Mouse (Mus musculus) cerebellum, adult 9-10 months (tissue): ENCODE measurements at regions not wholly inside any gene's neighbourhood (a gene's known extent, or its start where the extent isn't known, plus 50 kb on each side); places are given as distances from the start of the nearest gene placed in this dataset.
"Not testable (repeated sequence)": the region's sequence is repeated elsewhere in the genome, so short reads cannot be mapped to it uniquely, and the experiment has no call there.

Source experiments
- DNase-seq: peaks from one replicate; pipeline ENCODE4 v3.0.0; 2022

DNA sequence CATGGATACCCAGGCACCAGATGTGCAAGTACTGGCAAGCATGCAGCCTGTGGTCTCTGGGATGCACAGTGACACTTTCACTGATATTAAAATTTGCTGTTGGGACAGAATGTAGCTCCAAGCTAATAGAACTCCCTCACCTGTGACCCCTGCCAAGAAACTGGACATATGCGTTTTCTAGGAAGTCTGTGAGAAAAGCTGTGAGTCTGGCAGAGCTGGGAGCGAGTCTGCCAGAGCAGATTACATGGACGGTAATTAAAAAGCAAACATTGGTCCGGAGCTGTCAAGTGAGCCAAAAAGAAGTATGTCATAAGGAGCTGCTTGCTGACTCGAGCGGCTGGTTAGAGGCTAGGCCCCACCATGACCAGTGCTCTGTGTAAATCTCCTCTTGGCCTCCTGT lies 147.1 kb downstream of the Tsen15 start:
- DNase-seq, result peak; percentile 15

DNA sequence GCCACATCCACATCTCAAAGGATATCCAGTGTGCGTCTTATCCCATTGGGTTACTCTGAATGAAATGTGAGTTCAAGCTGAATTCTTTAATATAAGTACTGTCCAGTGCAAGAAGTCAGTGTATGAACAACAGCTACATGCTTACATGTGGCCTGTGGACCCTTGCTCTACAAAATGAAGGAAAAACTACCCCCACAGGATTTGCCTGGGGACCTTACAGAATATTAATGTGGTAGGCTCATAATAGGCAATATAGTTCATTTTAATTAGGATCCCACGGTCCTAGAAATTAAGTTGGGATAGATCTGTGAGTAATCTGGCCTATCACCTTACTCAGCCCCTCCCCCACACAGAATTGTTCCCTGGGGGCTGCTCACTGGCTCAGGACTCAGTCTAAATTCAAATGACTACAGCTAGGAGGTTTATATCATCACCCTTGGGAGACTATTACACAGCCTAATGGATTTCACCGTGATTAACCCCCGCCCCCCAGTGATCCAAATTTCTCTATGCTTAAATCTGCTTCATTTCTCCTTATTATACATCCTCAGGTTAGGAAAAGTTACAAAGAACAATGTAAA lies 145.4 kb upstream of the 1700025G04Rik start:
- no peak for DNase-seq

- DNase-seq, result no peak
Observed at GRCm38 (mm10) chr1:152234716-152235115, 144.8 kb upstream of the 1700025G04Rik start.

- peak; percentile 18 for DNase-seq
Observed at GRCm38 (mm10) chr1:152231717-152232202, 141.8 kb upstream of the 1700025G04Rik start.

DNA sequence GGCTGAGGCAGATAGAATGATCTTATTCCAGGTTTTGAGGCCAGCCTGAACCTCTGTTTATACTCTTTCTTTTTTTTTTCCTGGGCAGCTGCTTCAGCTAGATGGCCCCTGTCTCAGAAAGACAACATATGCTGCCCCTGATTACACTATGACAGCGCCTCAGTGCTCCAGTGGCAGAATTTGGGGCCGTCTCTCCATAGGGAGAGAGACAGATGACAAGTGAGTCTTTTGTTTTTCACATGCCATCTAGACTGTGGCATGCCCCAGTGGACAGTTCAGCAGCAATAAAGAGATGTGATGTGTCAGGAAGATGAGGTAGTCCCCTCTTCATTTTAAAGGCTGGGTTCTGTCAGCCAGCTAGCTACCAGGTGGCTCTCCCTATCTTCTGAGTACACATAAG lies 139.8 kb upstream of the 1700025G04Rik start:
- no peak for DNase-seq

DNA sequence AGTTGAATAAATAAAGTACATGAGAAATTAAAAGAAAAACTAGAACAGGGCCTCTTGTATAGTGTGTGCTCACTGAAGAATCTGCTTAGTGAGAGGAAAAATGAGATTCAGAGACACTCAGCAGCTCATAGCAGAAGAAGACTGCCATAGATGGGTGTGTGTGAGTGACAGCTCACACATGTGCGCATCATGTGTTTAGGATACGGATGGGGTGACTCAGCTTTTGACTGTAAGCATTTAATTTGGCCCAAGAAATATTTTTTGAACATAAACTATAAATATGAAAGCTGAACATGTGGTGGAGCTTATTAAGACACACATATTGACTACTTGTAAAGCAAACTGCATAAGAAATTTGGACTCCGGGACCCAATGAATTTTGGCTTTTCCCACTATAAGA lies 136.1 kb upstream of the 1700025G04Rik start:
- DNase-seq, result no peak

- DNase-seq, result no peak
Observed at GRCm38 (mm10) chr1:152223666-152224065, 133.7 kb upstream of the 1700025G04Rik start.

DNA sequence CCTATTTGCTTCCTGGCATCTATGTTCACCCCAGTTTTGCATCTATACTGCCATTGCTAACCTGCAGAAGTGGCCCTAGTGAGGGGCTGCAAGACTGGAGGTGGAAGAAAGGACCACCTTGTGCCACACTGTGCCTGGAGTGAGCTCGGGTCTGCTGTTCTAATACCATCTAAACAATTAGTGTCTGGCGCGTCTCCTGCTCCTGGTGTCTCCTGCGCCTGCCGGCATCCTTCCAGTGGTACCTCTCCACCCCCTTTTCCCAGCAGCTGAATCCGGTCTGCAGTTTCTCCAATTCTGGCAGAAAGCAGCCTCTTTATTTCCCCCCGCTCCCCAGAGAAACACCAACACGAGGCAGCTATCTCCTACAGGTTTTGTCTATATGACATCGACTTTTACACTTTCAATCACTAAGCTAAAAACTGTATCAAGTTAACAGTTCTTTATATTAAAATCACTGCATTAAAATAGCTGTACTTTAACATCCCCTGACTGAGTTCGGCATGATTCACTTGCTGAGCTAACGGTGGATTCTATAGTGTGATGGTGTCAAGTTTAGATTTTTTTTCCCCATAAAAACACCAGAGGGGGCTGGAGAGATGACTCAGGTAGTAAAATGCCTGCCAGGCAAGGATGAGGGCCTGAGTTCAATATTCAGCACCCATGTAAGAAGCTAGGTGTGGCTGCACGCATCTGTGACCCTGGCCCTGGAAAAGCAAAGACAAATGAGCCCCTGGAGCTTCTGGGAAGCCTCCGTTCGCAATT lies 131.1 kb upstream of the 1700025G04Rik start:
- DNase-seq, result no peak

- not testable (repeated sequence) for DNase-seq
Observed at GRCm38 (mm10) chr1:152219752-152220151, 129.8 kb upstream of the 1700025G04Rik start.

- DNase-seq, result no peak
Observed at GRCm38 (mm10) chr1:152217404-152217803, 127.5 kb upstream of the 1700025G04Rik start.

- DNase-seq, result no peak
Observed at GRCm38 (mm10) chr1:152214376-152214775, 124.5 kb upstream of the 1700025G04Rik start.

DNA sequence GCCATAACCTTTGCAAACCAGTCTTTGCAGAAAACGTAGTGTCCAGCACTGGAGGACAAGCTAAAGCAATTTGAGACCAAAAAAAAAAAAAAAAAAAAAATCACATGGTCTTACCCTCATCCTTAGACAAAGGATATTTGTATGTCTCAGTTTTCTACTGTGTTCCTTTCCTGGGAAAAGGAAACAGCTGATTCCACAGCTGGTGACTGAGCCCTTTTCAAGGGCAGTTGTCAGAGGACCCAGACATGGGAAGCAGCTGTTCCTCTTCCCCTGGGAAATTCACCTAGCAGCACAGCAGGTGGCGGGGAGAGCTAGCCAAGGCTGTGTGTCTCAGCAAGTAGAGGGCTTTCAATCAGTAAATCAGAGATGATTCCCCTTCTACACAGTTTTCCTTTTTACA lies 113.3 kb upstream of the 1700025G04Rik start:
- no peak for DNase-seq

DNA sequence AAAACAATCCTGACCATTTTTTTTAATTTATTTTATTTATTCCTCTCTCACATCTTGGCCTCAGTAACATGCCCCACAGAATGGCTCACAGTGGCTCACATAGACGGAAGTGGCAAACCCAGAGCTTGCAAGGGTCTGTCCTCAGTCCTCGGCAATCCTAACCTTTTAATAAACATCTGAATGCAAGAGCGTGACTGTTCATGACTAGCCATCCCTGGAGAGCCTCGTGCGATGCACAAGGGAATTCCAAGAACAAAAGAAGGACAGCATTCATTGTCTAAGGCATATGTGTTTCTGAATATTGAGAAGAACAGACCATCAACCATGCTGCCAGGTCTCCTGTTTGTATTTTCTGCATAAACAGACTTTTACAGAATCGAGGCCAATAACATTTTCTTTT lies 98.8 kb upstream of the 1700025G04Rik start:
- DNase-seq, result no peak

DNA sequence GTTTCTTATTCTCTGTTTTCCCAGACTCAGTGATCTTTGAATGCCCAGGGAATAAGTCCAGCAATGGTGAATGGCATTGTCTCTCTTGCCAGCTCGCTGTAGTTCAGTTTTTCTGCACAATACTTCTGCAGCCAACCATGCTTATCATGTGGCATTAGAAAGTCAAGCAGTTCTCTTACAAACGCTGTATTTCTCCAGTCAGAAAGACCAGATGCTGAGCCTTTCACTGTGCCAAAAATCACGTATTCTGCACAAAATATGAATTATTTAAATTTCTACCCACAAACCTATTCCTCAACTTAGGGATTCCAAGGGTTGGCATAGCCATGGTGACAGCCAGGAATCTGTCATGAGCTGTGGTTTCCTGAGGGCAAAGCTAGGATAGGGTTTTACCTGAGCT lies 95.0 kb upstream of the 1700025G04Rik start:
- DNase-seq, result no peak

DNA sequence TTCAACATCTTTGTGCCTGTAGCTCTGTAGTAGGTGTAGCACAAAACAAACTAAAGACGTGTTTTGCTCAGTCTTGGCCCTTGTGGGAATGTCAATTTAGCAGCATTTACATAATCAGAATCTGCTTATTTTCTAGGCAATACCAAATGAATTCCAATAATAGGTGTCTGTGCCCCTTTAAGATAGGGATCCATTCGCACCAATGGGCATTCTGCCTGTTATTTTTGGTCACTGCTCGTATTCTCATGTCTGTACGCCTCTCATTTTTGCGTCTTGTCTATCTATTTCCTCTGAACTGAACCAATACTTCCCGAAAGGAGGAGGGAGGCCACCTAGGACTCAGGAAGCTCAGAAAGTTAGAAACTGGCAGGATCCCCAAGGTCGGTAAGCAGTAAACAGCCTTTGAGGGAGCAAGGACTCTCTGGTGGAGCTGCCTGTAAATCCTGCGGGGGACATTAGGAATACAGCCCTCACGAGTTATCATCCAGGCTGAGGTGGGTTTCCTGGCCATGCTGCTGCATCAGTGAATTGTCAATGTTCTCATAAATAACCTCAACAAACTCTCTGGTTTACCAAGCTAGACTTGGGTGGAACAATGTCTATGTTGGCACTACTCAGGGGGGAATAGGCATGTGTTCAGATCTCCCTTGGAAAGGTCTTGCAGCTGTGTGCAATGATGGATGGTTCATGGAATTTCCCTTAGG lies 86.5 kb upstream of the 1700025G04Rik start:
- DNase-seq, result no peak

DNA sequence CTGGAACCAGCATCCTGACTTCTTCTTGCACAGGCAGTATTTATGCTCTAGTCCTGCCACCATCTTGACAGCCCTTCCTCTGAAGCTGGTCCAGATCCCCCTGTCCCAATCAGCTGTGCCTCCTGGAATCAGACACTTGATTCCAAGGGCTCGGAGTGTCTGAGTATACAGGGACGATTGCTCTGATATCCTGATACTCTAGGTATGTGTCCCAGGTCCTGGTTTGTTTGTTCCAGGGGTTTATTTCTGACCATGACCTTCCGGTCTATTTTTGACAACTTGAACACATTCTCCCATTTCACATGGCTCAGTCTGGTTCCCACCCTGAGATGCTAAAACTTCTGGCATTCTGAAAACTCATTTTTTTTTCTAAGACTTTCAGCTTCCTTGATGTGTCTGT lies 85.8 kb upstream of the 1700025G04Rik start:
- no peak for DNase-seq

DNA sequence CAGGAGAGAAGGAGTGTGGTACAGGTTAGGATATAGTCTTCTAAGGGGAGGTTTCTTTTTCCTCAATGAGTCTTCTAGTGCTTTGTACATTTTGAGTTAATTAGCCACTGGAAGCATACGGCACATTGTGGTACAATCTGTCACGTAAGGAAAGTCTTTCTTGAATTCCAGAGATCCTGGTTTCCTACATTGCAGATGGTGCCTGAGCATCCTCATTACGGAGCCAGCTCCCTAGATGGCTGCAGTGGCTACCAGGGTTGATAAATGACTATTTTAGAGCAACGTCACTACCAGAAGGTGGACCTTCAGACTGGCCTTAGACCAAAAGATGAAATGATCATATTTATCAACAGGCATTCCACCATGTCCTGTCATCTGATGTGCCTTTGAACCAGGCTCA lies 84.5 kb upstream of the 1700025G04Rik start:
- no peak for DNase-seq

DNA sequence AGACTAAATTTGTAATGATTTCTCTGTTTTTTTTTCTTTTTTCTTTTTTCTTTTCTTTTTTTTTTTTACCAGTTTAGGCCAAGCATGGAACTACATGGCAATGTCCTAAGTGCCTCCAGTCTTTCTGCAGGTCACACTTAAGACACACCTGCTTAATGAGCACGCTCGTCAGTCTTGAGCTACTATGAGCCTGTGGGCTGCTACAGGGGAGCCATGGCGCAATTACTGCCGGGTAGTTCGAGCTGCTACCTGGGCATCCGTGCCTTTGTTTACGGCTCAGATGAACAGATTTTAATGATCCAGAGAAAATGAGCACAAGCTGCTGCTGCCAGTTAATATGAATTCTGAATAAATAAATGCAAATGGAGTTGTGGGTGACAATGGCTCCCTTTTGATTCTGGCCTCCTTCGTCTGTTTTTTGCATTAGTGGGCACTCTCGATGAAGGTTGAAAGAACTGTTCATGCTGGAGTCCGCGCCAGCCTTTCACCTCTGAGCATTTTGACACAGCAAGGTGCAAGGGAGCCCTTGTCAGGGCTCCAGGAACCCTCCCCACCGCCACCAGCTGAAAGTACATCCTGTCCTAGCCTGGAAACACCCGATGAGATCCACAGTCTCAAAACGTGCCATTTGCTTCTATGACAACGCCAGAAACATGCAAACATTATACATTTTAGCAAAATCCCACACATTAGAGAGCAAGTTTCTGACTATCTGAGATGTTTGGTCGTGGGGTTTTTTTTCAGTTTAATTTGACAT lies 81.3 kb upstream of the 1700025G04Rik start:
- peak; percentile 83 for DNase-seq

GRCm38 (mm10) chr1:152170583-152170982 lies 80.7 kb upstream of the 1700025G04Rik start:
- DNase-seq, result no peak

- DNase-seq, result no peak
Observed at GRCm38 (mm10) chr1:152169508-152169907, 79.6 kb upstream of the 1700025G04Rik start.

DNA sequence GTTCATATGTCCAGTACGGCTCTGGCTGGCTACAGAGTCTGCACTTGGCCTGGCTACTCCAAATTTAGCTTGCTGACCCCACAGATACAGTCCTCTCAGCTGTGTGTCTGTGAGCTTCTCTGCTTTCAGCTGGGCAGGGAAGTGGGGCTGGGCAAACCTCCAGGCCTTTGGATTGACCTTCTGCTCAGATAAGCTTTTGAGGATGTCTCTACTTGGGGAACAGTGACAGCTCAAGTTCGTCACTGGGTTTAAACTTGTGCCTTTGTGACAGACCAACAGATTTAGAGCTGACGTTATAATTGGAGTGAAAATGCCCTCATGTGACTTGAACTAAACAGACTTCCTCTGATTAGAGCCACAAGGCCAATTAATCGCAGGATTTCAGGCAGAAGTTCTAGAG lies 78.4 kb upstream of the 1700025G04Rik start:
- DNase-seq, result peak; percentile 67

GRCm38 (mm10) chr1:152167716-152168115 lies 77.8 kb upstream of the 1700025G04Rik start:
- no peak for DNase-seq

GRCm38 (mm10) chr1:152165490-152165905 lies 75.6 kb upstream of the 1700025G04Rik start:
- peak; percentile 89 for DNase-seq
